Mouse (Mus musculus) heart, postnatal 25 days (tissue): ENCODE results near the gene Anxa4. TPM values are rescaled to one million over a fixed set of nuclear protein-coding genes. Genes with fewer than 3 reads are reported as not detected.
A peak's percentile ranks its signal among the peaks of the same experiment; 100 is the strongest.

ENCODE experiments used
- DNase-seq: peaks from one replicate; pipeline ENCODE4 v3.0.0; 2022; ENCODE audit warnings: low spot score
- intact Hi-C: fragments of 180-260 bp; cut with DNase I; formaldehyde crosslinking; loops from one replicate; pipeline ENCODE4 v1.15.1; 2025
- total RNA-seq, 2 experiments: library from RNA; stranded (reverse); gene quantifications; 2 replicates each; pipeline ENCODE4 v1.2.3; 2021

Anxa4 gene
- 10 to 100 TPM; 30.1 to 31.5 TPM for total RNA-seq

- intact Hi-C loops: no loop called here
Observed at GRCm38 (mm10) chr6:86793021-86793815, at the start of gene Anxa4. TSS of gene Anxa4 (minus strand) at chr6:86793584.

GRCm38 (mm10) chr6:86841949-86842348 is 48.6 kb upstream of the Anxa4 start:
- DNase-seq: no peak
- intact Hi-C loops: no loop called here

More at GRCm38 (mm10) chr6:86793021-86793815, at the start of gene Anxa4:
- peak; percentile 74 for DNase-seq

GRCm38 (mm10) chr6:86839089-86839488 is 45.7 kb upstream of the Anxa4 start:
- DNase-seq: no peak

GRCm38 (mm10) chr6:86832802-86833502 is 39.6 kb upstream of the Anxa4 start:
- intact Hi-C loops: loop anchor here (5.0 kb wide), 1 partner anchor 39 kb away; no protein-coding TSS in a partner anchor

More at GRCm38 (mm10) chr6:86839089-86839488, 45.7 kb upstream of the Anxa4 start:
- intact Hi-C loops: no loop called here

GRCm38 (mm10) chr6:86830738-86831500 is 37.5 kb upstream of the Anxa4 start:
- intact Hi-C loops: loop anchor here (5.0 kb wide), 1 partner anchor 41 kb away; no protein-coding TSS in a partner anchor
- DNase-seq: peak; percentile 67

More at GRCm38 (mm10) chr6:86832802-86833502, 39.6 kb upstream of the Anxa4 start:
- peak; percentile 68 for DNase-seq

- intact Hi-C loops: loop anchor here (5.0 kb wide), 1 partner anchor 43 kb away; no protein-coding TSS in a partner anchor
Observed at GRCm38 (mm10) chr6:86829768-86830167, 36.4 kb upstream of the Anxa4 start.

GRCm38 (mm10) chr6:86827432-86827831 is 34.0 kb upstream of the Anxa4 start:
- intact Hi-C loops: no loop called here
- DNase-seq: no peak

More at GRCm38 (mm10) chr6:86829768-86830167, 36.4 kb upstream of the Anxa4 start:
- DNase-seq: no peak

- intact Hi-C loops: no loop called here
- no peak for DNase-seq
Observed at GRCm38 (mm10) chr6:86824401-86824800, 31.0 kb upstream of the Anxa4 start.

- DNase-seq: peak; percentile 67
- intact Hi-C loops: no loop called here
Observed at GRCm38 (mm10) chr6:86823824-86824223, 30.4 kb upstream of the Anxa4 start.

GRCm38 (mm10) chr6:86823051-86823431 is 29.7 kb upstream of the Anxa4 start:
- intact Hi-C loops: no loop called here

GRCm38 (mm10) chr6:86822285-86823050 is 29.1 kb upstream of the Anxa4 start:
- intact Hi-C loops: no loop called here
- DNase-seq: peak; percentile 57

More at GRCm38 (mm10) chr6:86823051-86823431, 29.7 kb upstream of the Anxa4 start:
- no peak for DNase-seq

GRCm38 (mm10) chr6:86820690-86821089 is 27.3 kb upstream of the Anxa4 start:
- intact Hi-C loops: no loop called here
- DNase-seq: no peak

- intact Hi-C loops: loop anchor here (5.0 kb wide), 1 partner anchor 32 kb away; no protein-coding TSS in a partner anchor
Observed at GRCm38 (mm10) chr6:86819926-86820325, 26.5 kb upstream of the Anxa4 start.

GRCm38 (mm10) chr6:86818914-86819313 is 25.5 kb upstream of the Anxa4 start:
- intact Hi-C loops: loop anchor here (5.0 kb wide), 1 partner anchor 33 kb away; no protein-coding TSS in a partner anchor
- DNase-seq: no peak

More at GRCm38 (mm10) chr6:86819926-86820325, 26.5 kb upstream of the Anxa4 start:
- DNase-seq: no peak

- intact Hi-C loops: loop anchor here (5.0 kb wide), 1 partner anchor 36 kb away; no protein-coding TSS in a partner anchor
- DNase-seq: no peak
Observed at GRCm38 (mm10) chr6:86816586-86816985, 23.2 kb upstream of the Anxa4 start.

- DNase-seq: no peak
- intact Hi-C loops: loop anchor here (5.0 kb wide), 1 partner anchor 37 kb away; no protein-coding TSS in a partner anchor
Observed at GRCm38 (mm10) chr6:86815436-86815835, 22.1 kb upstream of the Anxa4 start.

- DNase-seq: no peak
- intact Hi-C loops: loop anchor here (5.0 kb wide), 2 partner anchors 37 to 187 kb away; no protein-coding TSS in a partner anchor
Observed at GRCm38 (mm10) chr6:86814926-86815325, 21.5 kb upstream of the Anxa4 start.

GRCm38 (mm10) chr6:86813341-86813740 is 20.0 kb upstream of the Anxa4 start:
- intact Hi-C loops: loop anchor here (1.0 to 5.0 kb wide), 2 partner anchors 109 to 189 kb away; no protein-coding TSS in a partner anchor

GRCm38 (mm10) chr6:86812919-86813318 is 19.5 kb upstream of the Anxa4 start:
- intact Hi-C loops: loop anchor here (1.0 to 5.0 kb wide), 2 partner anchors 109 to 189 kb away; no protein-coding TSS in a partner anchor
- no peak for DNase-seq

More at GRCm38 (mm10) chr6:86813341-86813740, 20.0 kb upstream of the Anxa4 start:
- DNase-seq: no peak
